Mouse (Mus musculus) regulatory T cell (primary cell): ENCODE results near the gene Zscan26.
"Not testable (repeated sequence)": the region's sequence is repeated elsewhere in the genome, so short reads cannot be mapped to it uniquely, and the experiment has no call there.

Experiments used
- in situ Hi-C: fragments of 300-600 bp; cut with MboI, MseI; formaldehyde crosslinking; loops from one replicate; pipeline ENCODE4 v1.15.1; 2025; ENCODE audit warnings: high pct_unique_total_duplicates

The Zscan26 gene

GRCm38 (mm10) chr13:21427631-21428030, 25.9 kb downstream of the Zscan26 start:
- in situ Hi-C loops = no loop called here

GRCm38 (mm10) chr13:21423301-21423700, 30.2 kb downstream of the Zscan26 start:
- in situ Hi-C loops = no loop called here

DNA sequence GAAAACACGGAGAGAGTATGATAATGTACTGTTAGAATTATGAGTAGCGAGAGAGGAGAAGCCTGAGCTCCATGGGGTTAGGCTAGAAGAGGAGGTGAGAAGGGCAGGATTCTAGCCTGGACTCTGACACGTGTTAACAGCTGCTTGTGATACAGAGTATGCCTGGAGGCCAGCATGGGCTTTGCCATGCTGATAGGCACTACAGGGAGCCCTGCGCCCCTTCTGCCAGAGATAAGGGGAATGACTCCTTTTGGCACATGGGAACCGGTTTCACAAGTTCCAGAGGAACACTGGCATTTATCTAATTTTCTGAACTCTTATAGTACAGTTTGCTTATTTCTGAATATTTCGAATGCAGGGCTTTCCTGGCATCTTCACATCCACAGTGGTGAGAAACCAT, 34.7 kb downstream of the Zscan26 start:
- in situ Hi-C loops = no loop called here

- in situ Hi-C loops = no loop called here
Measured at GRCm38 (mm10) chr13:21417298-21418010, 36.1 kb downstream of the Zscan26 start.

GRCm38 (mm10) chr13:21415750-21416149, 37.8 kb downstream of the Zscan26 start:
- in situ Hi-C loops = no loop called here

- in situ Hi-C loops = no loop called here
Measured at GRCm38 (mm10) chr13:21415266-21415665, 38.3 kb downstream of the Zscan26 start.

- in situ Hi-C loops = no loop called here
Measured at GRCm38 (mm10) chr13:21414231-21415212, 39.0 kb downstream of the Zscan26 start.

DNA sequence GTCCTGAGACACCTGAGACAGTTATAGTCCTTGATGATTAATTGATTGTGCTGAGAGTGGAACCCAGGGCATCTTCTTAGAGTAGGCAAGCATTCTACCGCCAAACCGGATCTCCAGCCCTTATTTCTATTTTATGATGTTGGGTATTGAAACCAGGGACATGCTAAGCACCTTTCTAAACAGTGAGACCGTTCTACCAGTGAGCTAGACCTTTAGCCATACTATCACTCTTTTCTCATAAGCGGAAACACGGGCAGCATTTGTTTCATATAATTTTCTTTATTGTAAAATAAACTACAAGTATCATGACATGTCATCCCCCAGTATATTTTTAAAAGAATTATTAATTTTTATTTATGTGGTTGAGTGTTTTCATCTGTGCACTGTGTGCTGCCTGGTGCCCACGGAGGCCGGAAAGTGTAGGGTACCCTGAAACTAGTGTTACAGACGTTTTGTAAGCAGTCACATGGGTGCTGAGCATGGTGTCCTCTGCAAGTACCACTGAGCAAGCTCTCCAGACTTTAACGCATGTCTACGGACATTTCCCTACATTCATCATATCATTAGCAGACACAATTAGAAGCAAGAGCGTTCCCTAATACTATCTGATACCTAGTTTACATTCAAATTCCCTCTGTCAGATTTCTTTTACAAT, 44.6 kb downstream of the Zscan26 start:
- in situ Hi-C loops = no loop called here

- in situ Hi-C loops = no loop called here
Measured at GRCm38 (mm10) chr13:21407969-21408804, 45.3 kb downstream of the Zscan26 start.

DNA sequence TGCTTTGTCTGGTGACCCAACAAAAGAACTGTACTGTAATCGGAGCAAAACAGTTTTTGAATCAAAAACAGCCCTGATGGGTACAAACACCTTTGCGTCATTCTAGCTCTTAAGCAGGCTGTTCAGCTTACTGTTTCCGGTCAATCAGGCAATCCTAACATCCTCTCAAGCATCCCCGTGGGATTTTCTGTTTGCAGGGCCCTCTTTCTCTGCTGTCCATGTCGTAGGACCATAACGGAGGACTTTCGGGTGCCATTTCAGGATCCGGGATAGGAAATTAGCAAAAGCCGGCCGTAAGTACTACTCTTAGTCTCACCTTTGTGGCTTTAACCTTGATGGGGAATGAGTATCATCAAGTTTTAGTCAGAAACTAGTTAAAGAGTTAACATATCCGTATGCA, 46.2 kb downstream of the Zscan26 start:
- in situ Hi-C loops = no loop called here

GRCm38 (mm10) chr13:21402848-21403247, 50.7 kb downstream of the Zscan26 start:
- in situ Hi-C loops = loop anchor here (5.0 kb wide), 1 partner anchor 44 kb away; no protein-coding TSS in a partner anchor

- in situ Hi-C loops = loop anchor here (5.0 kb wide), 1 partner anchor 45 kb away; no protein-coding TSS in a partner anchor
Measured at GRCm38 (mm10) chr13:21402287-21402846, 51.2 kb downstream of the Zscan26 start, which contains the start of gene Zkscan3. Zkscan3 (minus strand) TSS chr13:21402755.

GRCm38 (mm10) chr13:21401636-21402286, 51.8 kb downstream of the Zscan26 start:
- in situ Hi-C loops = loop anchor here (5.0 kb wide), 1 partner anchor 46 kb away; no protein-coding TSS in a partner anchor

DNA sequence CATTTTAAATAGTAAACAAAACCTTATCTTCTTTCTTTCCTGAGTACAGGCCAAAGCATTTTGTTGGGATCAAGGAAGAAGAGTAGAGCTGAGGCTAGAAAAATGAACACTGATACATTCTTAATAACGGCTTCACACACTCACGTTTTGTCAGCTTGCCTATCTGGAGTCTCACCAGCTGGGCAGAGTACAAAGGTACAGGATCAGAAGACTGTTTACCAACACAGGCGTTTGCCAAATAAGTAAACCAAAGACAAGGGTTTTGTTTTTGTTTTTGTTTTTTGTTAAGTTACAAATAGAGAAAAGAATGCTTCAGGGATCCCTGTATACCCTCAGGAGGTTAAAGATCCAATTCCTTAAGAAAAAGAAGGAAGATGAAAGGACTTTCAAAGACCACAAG, 52.4 kb downstream of the Zscan26 start:
- in situ Hi-C loops = loop anchor here (5.0 kb wide), 1 partner anchor 46 kb away; no protein-coding TSS in a partner anchor

GRCm38 (mm10) chr13:21397486-21397885, 56.0 kb downstream of the Zscan26 start:
- in situ Hi-C loops = no loop called here

GRCm38 (mm10) chr13:21396048-21396447, 57.5 kb downstream of the Zscan26 start:
- in situ Hi-C loops = not testable (repeated sequence)

DNA sequence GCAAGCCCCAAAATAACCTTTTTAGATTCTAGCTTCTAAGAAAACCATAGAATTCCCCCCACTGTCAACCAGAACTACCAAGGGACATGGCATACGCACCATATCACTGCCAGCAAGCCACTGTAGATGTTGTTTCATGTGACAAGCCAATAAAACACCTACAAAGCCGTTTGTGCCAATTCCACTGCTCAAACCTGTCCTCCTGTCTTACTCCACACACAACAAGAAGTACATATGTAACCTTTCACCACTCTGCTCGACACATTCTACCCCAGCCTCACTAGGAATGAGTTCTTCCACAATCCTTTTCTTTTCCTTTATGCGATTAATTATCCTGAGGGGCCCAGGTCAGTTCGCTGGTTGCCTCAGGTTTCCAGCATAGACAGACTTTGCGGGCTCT, 57.9 kb downstream of the Zscan26 start:
- in situ Hi-C loops = no loop called here

DNA sequence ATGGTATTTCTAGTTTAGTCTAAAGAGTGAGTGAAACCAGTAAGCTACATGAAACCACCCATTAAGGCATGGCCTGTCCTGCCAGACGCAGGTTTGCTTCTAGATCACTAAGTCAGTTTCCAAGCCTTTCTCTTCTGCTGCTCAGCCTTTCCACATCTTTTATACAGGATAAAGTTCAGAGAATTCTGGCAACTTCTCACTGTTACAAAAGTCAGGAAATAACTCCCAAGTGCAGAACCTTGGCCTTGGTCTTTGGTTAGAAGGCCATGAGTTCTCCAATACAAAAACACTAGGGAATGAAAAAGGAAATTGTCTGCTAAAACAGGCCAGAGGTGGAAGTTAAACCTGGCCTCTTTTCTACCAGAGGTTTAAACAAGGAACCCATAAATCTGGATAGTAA, 58.3 kb downstream of the Zscan26 start:
- in situ Hi-C loops = no loop called here
